In genomic region chr11:105495591-105496270, GRCm38 (mm10) we compare ENCODE assay signal across 12 mouse cellular contexts. TPM values are rescaled to one million over a fixed set of nuclear protein-coding genes. Genes with fewer than 3 reads are reported as not detected.
A peak's percentile ranks its signal among the peaks of the same experiment; 100 is the strongest.
DNase-seq lines count a peak whose midpoint lies in the region; ATAC-seq and TF ChIP-seq lines count a peak whose summit lies in the region.
"Had no signal": no experiment of that assay in that cellular context is flagged by ENCODE, and none has a peak within 500 bp of the region (broad histone marks: within the 10 kb centered on the region; RNA-seq: fewer than 3 reads in every experiment).

No protein-coding gene starts in this region.

- no peaks in the 10 kb centered on the region for H3K27me3 ChIP-seq in hindbrain, postnatal 0 days (ENCODE audit: insufficient read depth, low read length)
- H3K27me3 ChIP-seq in hindbrain, embryonic 11.5 days (ENCODE audit: control insufficient read depth, insufficient read depth, low read length): no peaks in the 10 kb centered on the region
- H3K27me3 ChIP-seq in liver, embryonic 12.5 days (replicated peaks): peaks cover 29% of the 10 kb centered on the region

- no peaks in the 10 kb centered on the region for H3K4me1 ChIP-seq in hindbrain, postnatal 0 days (ENCODE audit: insufficient read depth, low read length)
- no peaks in the 10 kb centered on the region for H3K4me1 ChIP-seq in hindbrain, embryonic 11.5 days (replicated peaks; ENCODE audit: control insufficient read depth, insufficient read depth, low read length)
- no peaks in the 10 kb centered on the region for H3K4me1 ChIP-seq in liver, embryonic 12.5 days

- H3K36me3 ChIP-seq in hindbrain, postnatal 0 days (ENCODE audit: insufficient read depth, low read length): no peaks in the 10 kb centered on the region
- H3K36me3 ChIP-seq in hindbrain, embryonic 11.5 days (ENCODE audit: control insufficient read depth, insufficient read depth, low read length): no peaks in the 10 kb centered on the region
- H3K36me3 ChIP-seq in liver, embryonic 12.5 days: no peaks in the 10 kb centered on the region

- no peaks in the 10 kb centered on the region for H3K9me3 ChIP-seq in hindbrain, postnatal 0 days (ENCODE audit: low read length)
- no peaks in the 10 kb centered on the region for H3K9me3 ChIP-seq in hindbrain, embryonic 11.5 days (ENCODE audit: control insufficient read depth, low read length)
- no peaks in the 10 kb centered on the region for H3K9me3 ChIP-seq in liver, embryonic 12.5 days (replicated peaks)

- no peak overlapping the region for H3K9ac ChIP-seq in hindbrain, postnatal 0 days (replicated peaks; ENCODE audit: low read length)
- H3K9ac ChIP-seq in hindbrain, embryonic 11.5 days (ENCODE audit: low read depth, low read length): no peak overlapping the region
- H3K9ac ChIP-seq in liver, embryonic 12.5 days: no peak overlapping the region

- 0 out of 2 replicates have a peak overlapping the region, but pooled peaks have one; percentile 8 for H3K4me2 ChIP-seq in hindbrain, postnatal 0 days (ENCODE audit: low read depth, low read length)
- H3K4me2 ChIP-seq in hindbrain, embryonic 11.5 days (replicated peaks; ENCODE audit: low read depth, low read length): no peak overlapping the region
- H3K4me2 ChIP-seq in liver, embryonic 12.5 days: no peak overlapping the region

- ATAC-seq in hindbrain, postnatal 0 days: no peak
- no peak for ATAC-seq in hindbrain, embryonic 11.5 days (ENCODE audit: low FRiP score)
- ATAC-seq in liver, embryonic 12.5 days: no peak

- 58% methylated on average over 18 of the region's 18 CpGs for WGBS in hindbrain, postnatal 0 days
- 74% methylated on average over 18 of the region's 18 CpGs for WGBS in hindbrain, embryonic 11.5 days
- 70% methylated on average over 18 of the region's 18 CpGs for WGBS in liver, embryonic 12.5 days (ENCODE audit: insufficient replicate concordance)

- no peak for TF ChIP-seq CTCF in hindbrain, postnatal 0 days (IDR thresholded peaks at IDR 0.05; ENCODE audit: low read depth)

- DNase-seq in adrenal gland, postnatal 14 days: peak; percentile 26
- no peak for DNase-seq in adrenal gland, adult 18-20 months (ENCODE audit: low spot score in 2 of 2)
- DNase-seq in hindbrain, postnatal 0 days (ENCODE audit: low spot score): peak; percentile 57
- DNase-seq in hindbrain, embryonic 11.5 days (ENCODE audit: low spot score): no peak
- peak; percentile 24 for DNase-seq in retina, postnatal 1 day
- no peak for DNase-seq in retina, embryonic 14.5 days (ENCODE audit: low spot score)
- DNase-seq in cerebellum, adult 8-10 months: no peak

- no peak overlapping the region for H3K27ac ChIP-seq in hindbrain, postnatal 0 days
- H3K27ac ChIP-seq in hindbrain, embryonic 11.5 days (ENCODE audit: low read depth, low read length): no peak overlapping the region
- H3K27ac ChIP-seq in liver, embryonic 12.5 days: no peak overlapping the region

- H3K4me3 ChIP-seq in hindbrain, postnatal 0 days (ENCODE audit: low read length): no peak overlapping the region
- no peak overlapping the region for H3K4me3 ChIP-seq in hindbrain, embryonic 11.5 days (ENCODE audit: low read depth, low read length)
- H3K4me3 ChIP-seq in liver, embryonic 12.5 days: no peak overlapping the region

RNA-seq across cellular contexts. Expression of gene March10, which starts 39.2 kb away (rescaled TPM):
- total RNA-seq in adrenal gland, postnatal 14 days (2021): not detected in 2 replicates
- not detected for total RNA-seq in adrenal gland, adult 18-20 months (2021)
- total RNA-seq in hindbrain, postnatal 0 days (2014; rRNA removed): 0.52 and 1.2 TPM in 2 replicates
- 0.52 and 0.58 TPM in 2 replicates for polyA plus RNA-seq in hindbrain, postnatal 0 days (2015; fragmentation: Nextera tagmentation; extraction: Ambion mirVana)
- 0.29 and 0.37 TPM in 2 replicates for polyA plus RNA-seq in hindbrain, embryonic 11.5 days (2014; fragmentation: Nextera tagmentation; extraction: Ambion mirVana)
- not detected in 2 replicates for polyA plus RNA-seq in liver, embryonic 12.5 days (2016; fragmentation: Nextera tagmentation; extraction: Ambion mirVana)
- total RNA-seq: granulocyte monocyte progenitor cell, adult 5-6 weeks; megakaryocyte progenitor cell, adult 5-6 weeks had no signal
- polyA plus RNA-seq: kidney, embryonic 14.5 days; limb, embryonic 11.5 days had no signal

Comparison
In these comparisons a context has a peak if more than half of its experiments do, and no peak if none do; other contexts are left out.
1. DNase-seq: peak in adrenal gland, postnatal 14 days (single experiment), hindbrain, postnatal 0 days (single experiment) and retina, postnatal 1 day (single experiment); none in adrenal gland, adult 18-20 months (0 of 2), hindbrain, embryonic 11.5 days (single experiment), retina, embryonic 14.5 days (single experiment) and cerebellum, adult 8-10 months (single experiment).